Comparison of ENCODE assay signal across 17 mouse cellular contexts in genomic region chr8:88279220-88279619, GRCm38 (mm10). TPM values are rescaled to one million over a fixed set of nuclear protein-coding genes. Genes with fewer than 3 reads are reported as not detected.
DNase-seq lines count a peak whose midpoint lies in the region; ATAC-seq and TF ChIP-seq lines count a peak whose summit lies in the region.
"Had no signal": no experiment of that assay in that cellular context is flagged by ENCODE, and none has a peak within 500 bp of the region (broad histone marks: within the 10 kb centered on the region; RNA-seq: fewer than 3 reads in every experiment).

No protein-coding gene starts in this region.

- H3K9me3 ChIP-seq in G1E (replicated peaks): no peaks in the 10 kb centered on the region
- H3K9me3 ChIP-seq in erythroblast, embryonic 14.5 days (ENCODE audit: control insufficient read depth, low read length): no peaks in the 10 kb centered on the region
- no peaks in the 10 kb centered on the region for H3K9me3 ChIP-seq in liver, postnatal 0 days (ENCODE audit: low read length)
- no peaks in the 10 kb centered on the region; the same call in 1 of the 2 replicates for H3K9me3 ChIP-seq in midbrain, embryonic 13.5 days
- H3K9me3 ChIP-seq: limb, embryonic 15.5 days had no signal

- TF ChIP-seq EP300 in liver, postnatal 0 days (IDR thresholded peaks at IDR 0.05; ENCODE audit: low read depth): no peak

- H3K4me1 ChIP-seq in G1E (ENCODE audit: insufficient read depth, low read depth, low read length): peaks cover 92% of the 10 kb centered on the region
- H3K4me1 ChIP-seq in erythroblast, embryonic 14.5 days (ENCODE audit: control insufficient read depth): peaks cover 70% of the 10 kb centered on the region
- H3K4me1 ChIP-seq in liver, postnatal 0 days (ENCODE audit: insufficient read depth): peaks cover 28% of the 10 kb centered on the region; the same call in 1 of the 2 replicates
- H3K4me1 ChIP-seq in midbrain, embryonic 13.5 days (replicated peaks): no peaks in the 10 kb centered on the region

- H3K36me3 ChIP-seq in G1E (replicated peaks): peaks cover 81% of the 10 kb centered on the region
- peaks cover 3% of the 10 kb centered on the region for H3K36me3 ChIP-seq in erythroblast, embryonic 14.5 days (ENCODE audit: control insufficient read depth)
- H3K36me3 ChIP-seq in liver, postnatal 0 days (replicated peaks; ENCODE audit: insufficient read depth, low read length): no peaks in the 10 kb centered on the region
- no peaks in the 10 kb centered on the region for H3K36me3 ChIP-seq in midbrain, embryonic 13.5 days
- H3K36me3 ChIP-seq: limb, embryonic 15.5 days had no signal

- no peaks in the 10 kb centered on the region for H3K27me3 ChIP-seq in G1E (ENCODE audit: insufficient read depth, low read length)
- no peaks in the 10 kb centered on the region for H3K27me3 ChIP-seq in erythroblast, embryonic 14.5 days (ENCODE audit: control insufficient read depth)
- no peaks in the 10 kb centered on the region for H3K27me3 ChIP-seq in liver, postnatal 0 days (ENCODE audit: insufficient read depth, low read length)
- H3K27me3 ChIP-seq in midbrain, embryonic 13.5 days: no peaks in the 10 kb centered on the region
- H3K27me3 ChIP-seq: limb, embryonic 15.5 days had no signal

- H3K9ac ChIP-seq in liver, postnatal 0 days (replicated peaks): no peak overlapping the region
- H3K9ac ChIP-seq in midbrain, embryonic 13.5 days (replicated peaks): no peak overlapping the region
- H3K9ac ChIP-seq: forebrain, postnatal 0 days; limb, embryonic 15.5 days had no signal

- no peak for DNase-seq in G1E (ENCODE audit: low spot score)
- no peak for DNase-seq in liver, postnatal 0 days
- no peak for DNase-seq in thymus, postnatal 36 days
- DNase-seq in kidney, adult 11 months: no peak
- DNase-seq: adrenal gland, postnatal 25 days; cerebellum, postnatal 10 days; embryo, embryonic 11 days; forebrain, postnatal 0 days; heart, postnatal 4 days; kidney, adult 9 months; lung, postnatal 4 days; right cerebral cortex, adult 18-20 months had no signal

- peak; percentile 41 for ATAC-seq in CD4-positive, CD25-positive, alpha-beta regulatory T cell, adult 4 months
- ATAC-seq in G1E (ENCODE audit: extremely low read depth, insufficient number of reproducible peaks, low FRiP score, poor library complexity, severe bottlenecking): peak; percentile 29
- peak; percentile 59 for ATAC-seq in liver, postnatal 0 days
- no peak for ATAC-seq in midbrain, embryonic 13.5 days
- ATAC-seq: forebrain, postnatal 0 days; midbrain, embryonic 16.5 days had no signal

- no peak for TF ChIP-seq CTCF in G1E (IDR thresholded peaks at IDR 0.05; ENCODE audit: low read depth, low read length)
- no peak for TF ChIP-seq CTCF in liver, postnatal 0 days (IDR thresholded peaks at IDR 0.05; ENCODE audit: low read depth)

- H3K27ac ChIP-seq in liver, postnatal 0 days (ENCODE audit: low read depth): peak overlapping the region; percentile 37; the same call in 1 of the 2 replicates
- no peak overlapping the region for H3K27ac ChIP-seq in midbrain, embryonic 13.5 days
- H3K27ac ChIP-seq: limb, embryonic 15.5 days had no signal

- 31% methylated on average over 5 of the region's 5 CpGs for WGBS in liver, postnatal 0 days (ENCODE audit: insufficient replicate concordance)
- 74% methylated on average over 5 of the region's 5 CpGs for WGBS in midbrain, embryonic 13.5 days

- peak overlapping the region; percentile 63; the same call in 1 of the 2 replicates for H3K4me3 ChIP-seq in G1E (ENCODE audit: low read depth, low read length)
- H3K4me3 ChIP-seq in erythroblast, embryonic 14.5 days (replicated peaks): peak overlapping the region; percentile 52
- no peak overlapping the region for H3K4me3 ChIP-seq in liver, postnatal 0 days (ENCODE audit: low read depth, low read length)
- no peak overlapping the region for H3K4me3 ChIP-seq in midbrain, embryonic 13.5 days (replicated peaks)
- H3K4me3 ChIP-seq: limb, embryonic 15.5 days had no signal

- peak overlapping the region; percentile 49 for H3K4me2 ChIP-seq in liver, postnatal 0 days (ENCODE audit: low read depth, low read length)
- no peak overlapping the region for H3K4me2 ChIP-seq in midbrain, embryonic 13.5 days (replicated peaks)
- H3K4me2 ChIP-seq: limb, embryonic 15.5 days had no signal

RNA-seq across cellular contexts. Expression of gene Adcy7, which starts 7.0 kb away (rescaled TPM):
- polyA plus RNA-seq in CD4-positive, CD25-positive, alpha-beta regulatory T cell, adult 4 months (2017; shearing (Covaris generic)): 100 to 1,000 TPM in 1 of 2 experiments, 10 to 100 TPM in 1; 79.4 to 143 TPM
- total RNA-seq in G1E (2014; fragmentation: Nextera tagmentation) (95.9 and 117 TPM in 2 replicates), G1E (2017) (129 and 140 TPM in 2 replicates)
- 69.8 and 70.0 TPM in 2 replicates for polyA plus RNA-seq in G1E (2012)
- 1.1 and 1.6 TPM in 2 replicates for polyA plus RNA-seq in erythroblast, embryonic 14.5 days (2012)
- polyA plus RNA-seq in liver, postnatal 0 days (2015; fragmentation: Nextera tagmentation; extraction: Ambion mirVana): 8.1 and 8.4 TPM in 2 replicates
- 1.3 and 1.7 TPM in 2 replicates for polyA plus RNA-seq in midbrain, embryonic 13.5 days (2015; fragmentation: Nextera tagmentation; extraction: Ambion mirVana)

Comparison
In these comparisons a context has a peak if more than half of its experiments do, and no peak if none do; other contexts are left out.
1. H3K4me3 ChIP-seq: peak in G1E (single experiment) and erythroblast, embryonic 14.5 days (single experiment); none in liver, postnatal 0 days (single experiment) and midbrain, embryonic 13.5 days (single experiment).